Mouse (Mus musculus) intestine, embryonic 15.5 days (tissue): ENCODE measurements around the gene Mgat2. TPM values are rescaled to one million over a fixed set of nuclear protein-coding genes. Genes with fewer than 3 reads are reported as not detected.
A peak's percentile ranks its signal among the peaks of the same experiment; 100 is the strongest.

Source experiments
- ATAC-seq: fragments of 200-750 bp; cut with Nextera tagmentation; 2 replicates; pipeline ENCODE4 v1.8.0; 2017; ENCODE audit warnings: moderate TSS enrichment, moderate library complexity
- H3K27ac ChIP-seq: fragments of 300-500 bp; sonication (generic); 2 replicates; pipeline ENCODE4 v1.5.1; 2015; ENCODE audit warnings: mild to moderate bottlenecking, inconsistent platforms
- H3K27me3 ChIP-seq: fragments of 300-500 bp; sonication (generic); replicated peaks from 2 replicates; pipeline ENCODE4 v1.6.1; 2015; ENCODE audit warnings: inconsistent platforms
- H3K36me3 ChIP-seq: fragments of 300-500 bp; sonication (generic); 2 replicates; pipeline ENCODE4 v1.6.1; 2015; ENCODE audit warnings: inconsistent platforms
- H3K4me1 ChIP-seq: fragments of 300-500 bp; sonication (generic); replicated peaks from 2 replicates; pipeline ENCODE4 v1.6.1; 2015; ENCODE audit warnings: inconsistent platforms
- H3K4me2 ChIP-seq: fragments of 300-500 bp; sonication (generic); replicated peaks from 2 replicates; pipeline ENCODE4 v1.6.1; 2015; ENCODE audit warnings: mild to moderate bottlenecking, inconsistent platforms
- H3K4me3 ChIP-seq: fragments of 300-500 bp; sonication (generic); replicated peaks from 2 replicates; pipeline ENCODE4 v1.5.1; 2015; ENCODE audit warnings: inconsistent platforms
- H3K9ac ChIP-seq: fragments of 300-500 bp; sonication (generic); 2 replicates; pipeline ENCODE4 v1.6.1; 2015; ENCODE audit warnings: inconsistent platforms
- H3K9me3 ChIP-seq: fragments of 300-500 bp; sonication (generic); 2 replicates; pipeline ENCODE4 v1.6.1; 2016; ENCODE audit warnings: inconsistent platforms
- whole genome bisulfite sequencing: fragments of 180-500 bp; shearing (Covaris S2); methylation state at CpG from one replicate; pipeline ENCODE4 v1.1.7; 2015; 5-methylcytosine and 5-hydroxymethylcytosine counted together
- polyA plus RNA-seq: library from polyadenylated mRNA; unstranded; fragments of >200 nt; fragmentation: Nextera tagmentation; extraction: Ambion mirVana; gene quantifications from 2 replicates; pipeline ENCODE4 v1.2.1, GENCODE M21; 2015

The Mgat2 gene
- polyA plus RNA-seq, 1 experiment from 2014 or later = 58.7 TPM

DNA sequence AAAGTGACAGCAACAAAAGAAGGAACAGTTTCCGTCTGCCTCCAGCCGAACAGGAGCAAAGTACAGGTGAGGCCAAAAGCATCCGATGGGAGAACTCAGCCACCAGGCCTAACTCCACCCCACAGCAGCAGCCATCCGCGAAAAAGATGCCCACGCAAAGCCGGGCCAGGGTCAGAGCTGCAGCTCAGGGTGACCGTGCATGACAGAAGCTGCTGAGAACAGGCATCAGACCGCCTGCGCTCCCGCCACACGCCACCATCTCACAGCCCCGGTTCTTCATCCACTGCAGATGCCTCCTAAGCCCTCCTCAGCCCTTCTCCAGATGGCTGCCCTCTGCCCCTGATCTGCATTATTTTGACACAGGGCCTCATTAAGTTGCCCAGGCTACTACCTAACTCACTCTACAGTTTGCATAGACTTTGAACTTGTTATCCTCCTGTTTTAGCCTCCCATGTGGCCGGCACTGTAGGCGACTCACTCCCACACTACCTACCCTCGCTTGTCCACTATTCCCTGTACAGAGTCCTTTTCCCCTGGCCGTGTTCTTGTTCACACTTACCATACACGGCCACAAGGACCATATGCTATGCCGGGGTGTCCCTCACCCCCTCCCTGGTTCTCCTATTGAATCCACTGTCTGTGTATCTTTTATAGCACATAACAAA lies 36.8 kb downstream of the Mgat2 start:
- ATAC-seq = no peak

GRCm38 (mm10) chr12:69227776-69228466 lies 44.0 kb downstream of the Mgat2 start, which contains the start of gene Pole2:
Gene Pole2, minus strand, starts transcription at chr12:69228195.
- no peaks in the 10 kb centered on the region for H3K27me3 ChIP-seq
- peak within 1 kb of the TSS; percentile 59 for H3K4me2 ChIP-seq
- peak within 1 kb of the TSS; percentile 72 for H3K4me3 ChIP-seq
- peak; percentile 98 for ATAC-seq
- H3K36me3 ChIP-seq = peaks cover 3% of the 10 kb centered on the region; the same call in 1 of the 2 replicates
- peak within 1 kb of the TSS; percentile 89 for H3K27ac ChIP-seq
- H3K9me3 ChIP-seq = no peaks in the 10 kb centered on the region
- under 1% methylated on average over 37 of the region's 37 CpGs for WGBS
- peak within 1 kb of the TSS; percentile 64 for H3K9ac ChIP-seq
- H3K4me1 ChIP-seq = no peaks in the 10 kb centered on the region; the same call in 1 of the 2 replicates

More for the DNA sequence above, 36.8 kb downstream of the Mgat2 start:
- WGBS = 89% methylated on average over 19 of the region's 19 CpGs
- Histone ChIP-seq H3K27ac (no peak overlapping the region), H3K27me3 (no peaks in the 10 kb centered on the region), H3K9ac (no peak overlapping the region), H3K9me3 (no peaks in the 10 kb centered on the region), H3K4me1 (no peaks in the 10 kb centered on the region), H3K4me2 (no peak overlapping the region), H3K4me3 (no peak overlapping the region), H3K36me3 (peaks cover 25% of the 10 kb centered on the region)

DNA sequence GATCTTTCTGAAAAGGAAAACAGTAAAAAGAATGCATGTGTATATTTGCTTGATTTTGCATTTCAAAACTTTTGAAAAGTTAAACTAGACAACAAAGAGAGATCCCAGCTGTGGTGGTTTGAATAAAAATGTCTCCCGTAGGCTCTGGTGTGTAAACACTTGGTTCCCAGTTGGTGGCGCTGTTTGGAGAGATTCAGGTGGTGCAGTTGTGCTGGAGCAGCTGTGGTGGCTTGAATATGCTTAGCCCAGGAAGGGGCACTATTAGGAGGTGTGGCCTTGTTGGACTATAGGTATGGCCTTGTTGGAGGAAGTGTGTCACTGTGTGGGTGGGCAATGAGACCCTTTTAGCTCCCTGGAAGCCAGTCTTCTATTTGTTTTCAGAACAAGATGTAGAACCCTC lies 45.3 kb downstream of the Mgat2 start:
- no peaks in the 10 kb centered on the region; the same call in 1 of the 2 replicates for H3K4me1 ChIP-seq
- no peaks in the 10 kb centered on the region for H3K27me3 ChIP-seq
- H3K27ac ChIP-seq = no peak overlapping the region
- no peak for ATAC-seq
- no peak overlapping the region for H3K9ac ChIP-seq
- 65% methylated on average over 2 of the region's 2 CpGs for WGBS
- H3K4me2 ChIP-seq = no peak overlapping the region
- no peak overlapping the region for H3K4me3 ChIP-seq
- no peaks in the 10 kb centered on the region for H3K36me3 ChIP-seq
- H3K9me3 ChIP-seq = no peaks in the 10 kb centered on the region

- Histone ChIP-seq H3K9ac (no peak overlapping the region), H3K4me3 (no peak overlapping the region), H3K4me1 (no peaks in the 10 kb centered on the region), H3K27ac (no peak overlapping the region), H3K4me2 (no peak overlapping the region), H3K36me3 (no peaks in the 10 kb centered on the region), H3K9me3 (no peaks in the 10 kb centered on the region), H3K27me3 (no peaks in the 10 kb centered on the region)
- ATAC-seq = no peak
- 76% methylated on average over 6 of the region's 6 CpGs for WGBS
Observed at GRCm38 (mm10) chr12:69235782-69236181, 51.8 kb downstream of the Mgat2 start.

Other genes starting within 250 kb of the Mgat2 start
- gene Rps29, start 25.0 kb upstream of the Mgat2 start, polyA plus RNA-seq = 1,714 and 2,016 TPM in 2 replicates
- gene Lrr1, start 15.3 kb upstream of the Mgat2 start, polyA plus RNA-seq = 17.2 and 17.8 TPM in 2 replicates
- 720 and 763 TPM in 2 replicates for gene Rpl36al, start 74 bp upstream of the Mgat2 start, polyA plus RNA-seq
- gene Gm49383, start 12.9 kb downstream of the Mgat2 start, polyA plus RNA-seq = 25.4 and 28.6 TPM in 2 replicates
- 9.0 and 9.1 TPM in 2 replicates for gene Dnaaf2, start 14.3 kb downstream of the Mgat2 start, polyA plus RNA-seq
- gene Gm49384, start 20.1 kb downstream of the Mgat2 start, polyA plus RNA-seq = 23.7 and 24.7 TPM in 2 replicates
- gene Pole2, start 44.0 kb downstream of the Mgat2 start, polyA plus RNA-seq = 23.4 and 25.9 TPM in 2 replicates
- gene Klhdc1, start 57.0 kb downstream of the Mgat2 start, polyA plus RNA-seq = 5.0 and 7.4 TPM in 2 replicates
- 107 and 115 TPM in 2 replicates for gene Klhdc2, start 112.5 kb downstream of the Mgat2 start, polyA plus RNA-seq
- 71.6 and 71.8 TPM in 2 replicates for gene Nemf, start 173.0 kb downstream of the Mgat2 start, polyA plus RNA-seq
- 49.5 and 54.9 TPM in 2 replicates for gene Arf6, start 188.0 kb downstream of the Mgat2 start, polyA plus RNA-seq
- gene Gm9887, start 188.3 kb downstream of the Mgat2 start, polyA plus RNA-seq = 1.7 and 2.0 TPM in 2 replicates